Mouse (Mus musculus) kidney, postnatal 25 days (tissue): Measurements from ENCODE around the gene Pgghg.

Experiments
- DNase-seq, 2 experiments: peaks; one replicate each; pipeline ENCODE4 v3.0.0; 2021; ENCODE audit warnings: mixed read lengths in 2 of 2

The Pgghg gene

GRCm38 (mm10) chr7:140923070-140923775 is 18.0 kb upstream of the Pgghg start:
- peak in 1 of 2 experiments; percentile 43 for DNase-seq

- DNase-seq: peak in 1 of 2 experiments; percentile 63
These were observed 14.0 kb upstream of the Pgghg start for GRCm38 (mm10) chr7:140927181-140927580.

DNA sequence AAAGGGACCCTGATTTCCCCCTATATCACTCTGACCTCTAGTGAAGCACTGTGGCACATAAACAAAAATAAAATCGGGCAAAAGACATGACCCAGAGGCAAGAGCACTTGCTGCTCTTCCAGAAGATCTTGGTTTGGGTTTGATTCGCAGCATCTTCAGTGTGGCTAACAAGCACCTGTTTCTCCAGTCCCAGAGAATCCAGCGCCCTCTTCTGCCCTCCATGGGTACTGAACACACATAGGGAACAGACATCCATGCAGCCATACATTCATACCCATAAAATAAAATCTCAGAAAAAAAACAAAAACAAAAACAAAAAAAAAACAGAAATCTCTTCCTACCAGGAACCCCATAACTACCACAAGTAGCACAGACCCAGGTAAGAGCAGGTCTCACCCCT is 2.8 kb upstream of the Pgghg start:
- DNase-seq: peak; percentile 41 to 54

GRCm38 (mm10) chr7:140938896-140939295 is 2.3 kb upstream of the Pgghg start:
- DNase-seq: no peak

DNA sequence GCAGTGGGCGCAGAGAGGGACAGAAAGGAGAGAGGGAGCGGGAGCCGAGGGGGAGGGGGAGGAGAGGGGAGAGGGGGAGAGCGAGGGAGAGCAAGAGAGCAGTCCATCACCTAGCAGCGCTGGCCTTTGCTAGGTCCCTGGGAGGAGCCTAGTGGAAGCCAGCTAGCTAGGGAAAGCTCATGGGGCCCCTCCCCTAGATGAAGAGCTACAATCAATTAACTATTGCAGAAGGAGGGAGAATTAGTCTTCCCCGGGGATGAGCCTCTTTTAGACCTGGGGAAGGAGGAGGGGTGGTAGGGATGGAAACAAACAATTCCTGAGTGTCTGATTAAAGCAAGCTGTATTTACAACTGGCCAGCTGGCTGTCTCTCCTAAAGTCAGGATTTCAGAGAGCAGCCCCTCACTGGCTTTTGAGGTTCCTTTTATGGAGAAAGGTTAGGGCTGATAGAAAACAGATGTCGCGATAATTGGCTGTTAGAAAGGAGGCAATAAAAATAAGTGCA is 1.5 kb upstream of the Pgghg start:
- peak in 1 of 2 experiments; percentile 43 for DNase-seq

DNA sequence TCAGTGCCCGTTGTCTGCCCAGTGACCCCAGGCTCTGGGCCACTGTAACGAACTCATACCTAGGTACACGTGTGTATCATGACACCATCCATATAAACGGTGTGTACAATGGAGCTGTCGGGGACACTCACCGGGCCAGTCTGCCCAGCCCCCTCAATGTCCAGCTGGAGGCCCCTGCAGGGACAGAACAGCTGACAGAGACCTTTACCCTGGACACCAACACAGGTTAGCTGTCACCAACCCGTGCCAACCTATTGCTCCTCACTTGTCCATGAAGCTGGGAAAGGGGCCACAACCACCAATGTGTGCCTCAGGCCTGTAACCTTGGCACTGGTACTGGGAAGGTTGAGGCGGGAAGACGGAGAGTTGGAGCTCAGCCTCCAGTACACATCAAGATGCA is 1.1 kb downstream of the Pgghg start:
- peak in 1 of 2 experiments; percentile 57 for DNase-seq

- DNase-seq: no peak
These were observed 1.6 kb downstream of the Pgghg start for GRCm38 (mm10) chr7:140942811-140943210.

- peak in 1 of 2 experiments; percentile 54 for DNase-seq
These were observed 2.2 kb downstream of the Pgghg start for GRCm38 (mm10) chr7:140943356-140943755.

DNA sequence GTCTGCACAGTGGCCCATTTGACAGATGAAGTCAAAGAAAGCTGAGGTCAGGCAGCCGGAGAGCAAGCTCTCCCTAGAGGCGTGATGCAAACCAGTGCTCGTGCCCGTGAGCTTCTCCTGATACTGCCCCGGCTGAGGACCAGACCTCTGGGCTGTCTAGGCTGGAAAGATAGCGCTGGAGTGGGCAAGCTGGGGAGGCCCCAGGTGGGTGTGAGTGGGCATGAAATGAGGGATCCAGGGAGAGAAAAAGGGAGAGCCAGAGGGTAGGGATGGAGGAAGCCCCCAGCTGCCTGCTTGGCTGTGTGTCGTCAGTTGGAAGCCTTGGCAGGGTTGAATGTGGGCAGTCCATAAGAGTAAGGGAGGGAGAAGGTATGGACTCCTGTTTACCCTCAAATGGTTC is 3.0 kb downstream of the Pgghg start:
- DNase-seq: no peak

DNA sequence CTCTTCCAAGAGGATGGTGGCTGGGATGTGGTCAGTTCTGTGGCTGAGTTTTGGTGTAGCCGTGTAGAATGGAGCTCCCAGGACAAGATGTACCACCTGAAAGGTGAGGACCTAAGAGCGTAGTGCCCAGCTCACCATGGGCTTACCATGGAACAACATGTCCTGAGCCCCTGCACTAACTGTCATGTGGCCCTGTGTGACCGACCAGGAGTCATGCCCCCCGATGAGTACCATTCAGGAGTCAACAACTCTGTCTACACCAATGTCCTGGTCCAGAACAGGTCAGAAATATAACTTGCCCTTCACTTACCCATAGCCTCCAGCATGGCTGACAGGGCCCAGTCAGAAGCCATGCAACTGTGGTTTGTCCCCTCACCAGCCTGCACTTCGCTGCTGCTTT is 4.1 kb downstream of the Pgghg start:
- DNase-seq: no peak

DNA sequence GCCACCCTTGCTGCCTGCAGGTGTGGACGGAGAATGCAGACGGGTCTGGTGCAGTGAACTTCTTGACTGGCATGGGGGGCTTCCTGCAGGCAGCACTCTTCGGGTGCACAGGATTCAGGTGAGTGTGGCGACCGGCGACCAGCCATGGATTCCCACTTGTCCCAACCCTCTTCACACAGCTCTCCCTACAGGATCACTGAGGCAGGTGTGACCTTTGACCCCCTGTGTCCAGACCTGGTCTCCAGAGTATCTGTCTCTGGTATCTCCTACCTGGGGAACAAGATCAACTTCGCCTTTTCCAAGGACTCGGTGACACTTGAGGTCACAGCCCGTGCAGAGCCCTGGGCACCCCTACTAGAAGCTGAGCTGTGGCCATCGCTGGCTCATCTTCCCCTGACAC is 5.1 kb downstream of the Pgghg start:
- peak in 1 of 2 experiments; percentile 37 for DNase-seq

DNA sequence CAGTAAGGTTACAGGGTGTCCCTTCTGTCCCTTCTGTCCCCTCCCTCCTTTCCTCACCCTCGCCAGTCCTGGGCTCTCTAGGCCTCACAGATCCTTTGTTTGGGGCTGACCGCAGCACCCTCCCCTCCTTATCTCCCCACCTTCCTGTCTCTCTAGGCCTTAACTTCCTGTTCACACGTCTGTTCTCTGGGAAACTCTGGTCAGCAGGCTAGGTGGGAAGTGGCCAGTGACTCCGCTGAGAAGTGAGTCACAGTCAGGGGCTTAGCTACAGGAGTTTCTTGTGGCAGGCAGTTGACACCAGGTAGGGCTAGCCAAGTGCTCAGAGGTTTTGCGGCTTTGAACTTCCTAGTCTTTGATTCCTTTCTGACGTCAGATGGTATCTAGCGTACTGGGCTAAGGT is 5.8 kb downstream of the Pgghg start:
- DNase-seq: peak in 1 of 2 experiments; percentile 44

- peak in 1 of 2 experiments; percentile 51 for DNase-seq
These were observed 7.0 kb downstream of the Pgghg start for GRCm38 (mm10) chr7:140948161-140948560.

DNA sequence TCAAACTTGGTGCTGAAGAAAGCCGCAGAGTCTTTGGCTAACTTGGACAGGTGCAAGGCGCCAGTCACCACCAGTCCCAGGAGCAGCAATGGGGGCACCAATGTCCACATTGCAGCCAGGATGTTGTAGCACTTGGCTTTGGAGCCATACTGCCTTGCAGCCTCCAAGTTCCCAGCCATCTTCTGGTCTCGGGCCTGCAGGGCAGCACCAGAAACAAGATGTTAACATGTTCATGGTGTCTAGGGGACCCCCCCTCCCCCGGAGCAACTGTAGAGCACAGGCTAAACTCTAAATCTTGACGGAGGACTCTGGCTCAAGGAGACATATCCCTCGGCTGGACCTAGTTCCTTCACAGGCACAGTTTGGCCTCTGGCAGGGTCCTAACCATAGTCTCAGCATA is 8.1 kb downstream of the Pgghg start:
- DNase-seq: no peak

DNA sequence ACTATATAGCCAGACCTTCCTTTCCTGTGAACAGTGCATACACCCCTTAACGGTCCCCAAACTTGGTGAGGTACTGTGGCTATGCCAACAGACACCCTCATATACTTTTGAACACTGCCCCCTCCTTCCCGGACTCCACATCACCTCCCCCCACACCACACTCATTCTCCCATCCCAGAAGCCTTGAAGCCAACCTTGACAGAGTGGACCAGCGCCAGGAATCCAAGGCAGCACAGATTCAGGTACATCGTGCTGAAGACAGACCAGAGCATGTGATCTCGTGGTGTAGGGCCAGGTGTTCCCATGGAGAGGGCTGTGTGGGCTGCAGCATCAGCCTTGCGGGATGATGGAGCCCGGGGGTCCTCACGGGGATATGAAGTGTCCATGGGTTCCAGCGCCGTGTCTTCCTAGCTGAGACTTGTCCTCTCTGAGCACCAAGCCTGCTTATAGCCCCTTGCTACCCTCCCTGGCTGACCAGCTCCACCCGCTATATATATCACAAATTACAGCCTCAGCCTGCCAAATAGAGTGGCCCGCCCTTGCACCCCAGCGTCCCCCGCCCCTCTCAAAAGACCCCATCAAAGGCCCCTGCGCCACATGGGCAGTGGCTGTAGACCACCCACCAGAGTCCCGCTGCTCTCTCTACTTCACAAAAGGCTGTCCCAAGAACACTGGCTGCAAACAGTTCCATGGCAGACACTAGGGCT is 8.8 kb downstream of the Pgghg start, which contains the start of gene Ifitm5:
Ifitm5 (minus strand) TSS at position 468 of the 707 bp plus-strand sequence.
- DNase-seq: no peak

DNA sequence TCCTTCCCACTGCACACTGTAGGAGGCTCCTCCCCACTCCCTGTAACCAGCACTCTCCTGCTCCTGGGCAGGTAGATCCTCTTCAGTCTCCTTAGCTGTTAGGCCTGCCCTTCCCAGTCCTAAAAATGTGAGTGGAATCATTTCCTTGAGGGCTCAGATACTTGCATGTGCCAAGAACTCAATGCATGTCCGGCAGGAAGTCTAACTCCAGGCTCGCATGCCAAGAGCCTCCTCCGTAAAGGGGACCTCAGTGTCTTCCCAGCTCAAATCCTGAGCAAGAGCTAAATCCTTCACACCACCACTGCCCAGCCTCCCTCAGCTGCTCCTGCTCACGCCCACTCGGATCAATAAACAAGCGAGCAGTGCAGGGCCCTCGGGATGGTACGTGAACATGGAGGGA is 9.9 kb downstream of the Pgghg start:
- peak; percentile 64 to 84 for DNase-seq

DNA sequence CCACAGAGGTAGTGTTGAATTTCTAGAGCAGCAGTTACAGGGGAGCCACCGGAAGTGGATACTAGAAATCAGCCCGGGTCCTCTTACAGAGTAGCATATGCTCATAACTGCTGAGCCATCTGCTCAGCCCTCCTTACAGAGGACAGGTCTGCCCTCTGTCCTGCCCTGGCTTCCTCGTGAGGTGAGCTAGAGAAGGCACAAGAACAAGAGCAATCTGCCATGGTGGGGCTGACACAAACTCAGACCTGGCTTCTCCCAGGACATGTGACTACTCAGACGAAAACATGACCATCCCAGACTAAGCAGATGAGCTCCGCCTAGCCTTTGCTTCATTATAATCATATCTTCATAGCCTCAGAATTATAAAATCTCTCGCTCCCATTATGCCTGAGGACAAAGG is 10.6 kb downstream of the Pgghg start:
- no peak for DNase-seq

DNA sequence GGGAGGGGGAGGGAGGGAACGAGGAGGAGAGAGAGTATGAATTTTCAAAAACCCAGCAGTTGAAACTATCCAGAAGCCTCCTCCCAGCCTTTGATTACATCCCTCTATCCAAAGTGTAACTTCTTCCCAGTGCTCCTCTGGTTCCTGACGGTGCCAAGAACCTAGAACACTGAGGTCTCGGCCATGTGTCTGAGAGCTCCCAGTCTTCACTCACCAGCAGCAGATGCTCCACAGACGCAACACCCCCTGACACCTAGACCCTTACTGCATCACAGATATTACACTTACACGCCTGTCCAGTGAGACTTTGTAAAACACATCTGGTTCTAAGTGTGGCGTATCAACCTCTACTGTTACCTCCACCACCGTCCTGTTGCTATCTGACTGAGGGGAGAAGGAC is 11.2 kb downstream of the Pgghg start:
- no peak for DNase-seq

- no peak for DNase-seq
These were observed 11.9 kb downstream of the Pgghg start for GRCm38 (mm10) chr7:140953133-140953532.

DNA sequence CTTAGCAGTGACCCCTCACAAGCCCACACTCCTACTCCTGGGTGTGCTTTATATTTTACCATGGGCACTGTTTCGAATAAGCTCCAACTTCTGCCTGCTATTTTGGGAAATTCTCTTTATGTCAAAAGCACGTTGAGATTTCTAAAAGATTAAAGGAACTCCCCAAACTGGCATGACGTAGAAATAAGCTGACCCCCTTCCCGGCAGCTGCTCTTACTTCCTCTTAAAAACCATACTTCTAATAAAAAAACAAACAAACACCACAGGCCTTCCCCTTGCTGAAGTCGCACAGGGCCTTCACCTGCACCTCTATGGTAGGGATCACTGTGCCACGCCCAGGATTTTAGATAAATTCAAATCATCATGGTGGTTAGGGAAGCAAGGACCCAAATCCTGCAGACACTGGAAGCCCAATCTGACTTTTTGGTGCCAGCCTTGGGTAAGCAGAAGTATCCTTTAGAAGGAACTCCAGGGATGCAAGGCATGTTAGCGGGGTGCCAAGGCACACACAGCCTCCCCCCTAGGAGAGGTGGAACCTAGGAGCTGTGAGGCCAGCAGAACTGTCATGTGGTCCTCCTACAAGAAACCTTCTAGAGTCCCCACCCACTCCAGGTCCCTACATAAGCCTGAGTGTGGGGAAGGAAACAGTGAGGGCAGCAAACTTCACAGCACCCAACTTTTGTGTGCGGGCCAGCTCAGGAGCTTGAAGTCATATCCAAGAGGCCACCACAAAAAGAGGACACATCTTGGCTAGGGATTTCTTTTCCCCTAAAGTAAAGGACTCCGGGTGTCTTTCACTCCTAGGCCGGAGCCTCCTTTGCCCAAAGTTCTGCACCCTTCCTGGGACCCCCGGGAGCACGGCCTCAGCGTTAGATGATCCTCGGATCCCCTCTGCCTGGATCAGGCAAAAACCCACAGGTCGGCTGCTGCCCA is 12.9 kb downstream of the Pgghg start:
- DNase-seq: no peak

GRCm38 (mm10) chr7:140954733-140955071 is 13.5 kb downstream of the Pgghg start:
- DNase-seq: peak in 1 of 2 experiments; percentile 36

- no peak for DNase-seq
These were observed 14.2 kb downstream of the Pgghg start for GRCm38 (mm10) chr7:140955342-140955741.
